Mouse (Mus musculus): Measurements from ENCODE around the gene Misp. TPM values are rescaled to one million over a fixed set of nuclear protein-coding genes. Genes with fewer than 3 reads are reported as not detected.

The Misp gene
- not detected in 4 replicates for total RNA-seq (2023)

GRCm38 (mm10) chr10:79820782-79821181 lies at the start of gene Misp:
Gene Misp, plus strand, starts transcription at chr10:79820989.

GRCm38 (mm10) chr10:79777103-79777531 lies 43.7 kb upstream of the Misp start, which contains the start of gene Fstl3:
Gene Fstl3, plus strand, starts transcription at chr10:79777272.

GRCm38 (mm10) chr10:79790861-79791260 lies 29.9 kb upstream of the Misp start, which contains the start of gene Prss57:
Gene Prss57, minus strand, starts transcription at chr10:79790961.

GRCm38 (mm10) chr10:79793051-79793737 lies 27.6 kb upstream of the Misp start, which contains the start of gene Palm:
Gene Palm, plus strand, starts transcription at chr10:79793572.

GRCm38 (mm10) chr10:79853860-79854795 lies 33.3 kb downstream of the Misp start, which contains the start of gene Ptbp1:
Gene Ptbp1, plus strand, starts transcription at chr10:79854427.

GRCm38 (mm10) chr10:79874290-79874862 lies 53.6 kb downstream of the Misp start, which contains the start of the genes Prtn3 and Plppr3:
Gene Prtn3, plus strand, starts transcription at chr10:79874476.
Gene Plppr3, minus strand, starts transcription at chr10:79874634.

Other genes starting within 250 kb of the Misp start
- 3.5 TPM in 1 of 4 replicates, not detected in the others for gene Theg, start 233.7 kb upstream of the Misp start, total RNA-seq (2023)
- gene C2cd4c, start 207.0 kb upstream of the Misp start, total RNA-seq (2023): not detected in 4 replicates
- gene Shc2, start 183.1 kb upstream of the Misp start, total RNA-seq (2023): not detected in 4 replicates
- gene Odf3l2, start 175.3 kb upstream of the Misp start, total RNA-seq (2023): not detected in 4 replicates
- not detected in 4 replicates for gene Madcam1, start 156.4 kb upstream of the Misp start, total RNA-seq (2023)
- gene Tpgs1, start 151.6 kb upstream of the Misp start, total RNA-seq (2023): 16.5 to 17.6 TPM (median 17.2 TPM) in 4 replicates
- gene Cdc34, start 138.8 kb upstream of the Misp start, total RNA-seq (2023): 64.3 to 70.9 TPM (median 67.1 TPM) in 4 replicates
- 2.2 to 3.3 TPM (median 2.8 TPM) in 4 replicates for gene Gzmm, start 132.0 kb upstream of the Misp start, total RNA-seq (2023)
- gene Bsg, start 116.5 kb upstream of the Misp start, total RNA-seq (2023): 93.0 to 101 TPM (median 96.4 TPM) in 4 replicates
- gene Hcn2, start 104.4 kb upstream of the Misp start, total RNA-seq (2023): not detected in 4 replicates
- gene Polrmt, start 74.4 kb upstream of the Misp start, total RNA-seq (2023): 61.1 to 82.7 TPM (median 70.9 TPM) in 4 replicates
- not detected in 4 replicates for gene Fgf22, start 65.9 kb upstream of the Misp start, total RNA-seq (2023)
- gene Rnf126, start 54.0 kb upstream of the Misp start, total RNA-seq (2023): 47.4 to 62.4 TPM (median 56.4 TPM) in 4 replicates
- gene Fstl3, start 43.7 kb upstream of the Misp start, total RNA-seq (2023): 1.5 to 3.1 TPM (median 1.8 TPM) in 4 replicates
- not detected in 4 replicates for gene Prss57, start 30.0 kb upstream of the Misp start, total RNA-seq (2023)
- gene Palm, start 27.4 kb upstream of the Misp start, total RNA-seq (2023): 6.0 to 6.7 TPM (median 6.3 TPM) in 4 replicates
- gene Ptbp1, start 33.4 kb downstream of the Misp start, total RNA-seq (2023): 435 to 450 TPM (median 444 TPM) in 4 replicates
- gene Prtn3, start 53.5 kb downstream of the Misp start, total RNA-seq (2023): 0.75 TPM in 1 of 4 replicates, not detected in the others
- gene Plppr3, start 53.6 kb downstream of the Misp start, total RNA-seq (2023): 0.56 to 1.1 TPM (median 1.1 TPM) in 4 replicates
- gene Elane, start 65.3 kb downstream of the Misp start, total RNA-seq (2023): not detected in 4 replicates
- not detected in 4 replicates for gene Cfd, start 69.9 kb downstream of the Misp start, total RNA-seq (2023)
- gene Med16, start 87.9 kb downstream of the Misp start, total RNA-seq (2023): 78.8 to 89.5 TPM (median 83.7 TPM) in 4 replicates
- gene Gm26602, start 89.9 kb downstream of the Misp start, total RNA-seq (2023): not detected in 4 replicates
- gene Kiss1r, start 96.0 kb downstream of the Misp start, total RNA-seq (2023): 0.39 to 0.63 TPM (median 0.47 TPM) in 4 replicates
- gene R3hdm4, start 100.2 kb downstream of the Misp start, total RNA-seq (2023): 94.1 to 105 TPM (median 98.7 TPM) in 4 replicates
- 32.5 to 39.9 TPM (median 35.7 TPM) in 4 replicates for gene Arid3a, start 106.1 kb downstream of the Misp start, total RNA-seq (2023)
- gene Wdr18, start 139.2 kb downstream of the Misp start, total RNA-seq (2023): 46.0 to 52.3 TPM (median 48.3 TPM) in 4 replicates
- not detected in 4 replicates for gene Grin3b, start 149.7 kb downstream of the Misp start, total RNA-seq (2023)
- 163 to 175 TPM (median 163 TPM) in 4 replicates for gene Tmem259, start 163.3 kb downstream of the Misp start, total RNA-seq (2023)
- 329 to 335 TPM (median 331 TPM) in 4 replicates for gene Cnn2, start 167.6 kb downstream of the Misp start, total RNA-seq (2023)
- gene Abca7, start 175.5 kb downstream of the Misp start, total RNA-seq (2023): 51.7 to 55.6 TPM (median 53.3 TPM) in 4 replicates
- 482 to 540 TPM (median 503 TPM) in 4 replicates for gene Arhgap45, start 195.7 kb downstream of the Misp start, total RNA-seq (2023)
- gene Polr2e, start 218.8 kb downstream of the Misp start, total RNA-seq (2023): 82.2 to 90.7 TPM (median 85.7 TPM) in 4 replicates
- 108 to 159 TPM (median 123 TPM) in 4 replicates for gene Gpx4, start 226.2 kb downstream of the Misp start, total RNA-seq (2023)

Data from B cell, adult 62 days (primary cell).